Mouse (Mus musculus): ENCODE results near the gene Mrpl14. TPM values are rescaled to one million over a fixed set of nuclear protein-coding genes. Genes with fewer than 3 reads are reported as not detected.
A peak's percentile ranks its signal among the peaks of the same experiment; 100 is the strongest.

The Mrpl14 gene
- polyA plus RNA-seq, 1 experiment from 2014 or later, result 113 TPM

DNA sequence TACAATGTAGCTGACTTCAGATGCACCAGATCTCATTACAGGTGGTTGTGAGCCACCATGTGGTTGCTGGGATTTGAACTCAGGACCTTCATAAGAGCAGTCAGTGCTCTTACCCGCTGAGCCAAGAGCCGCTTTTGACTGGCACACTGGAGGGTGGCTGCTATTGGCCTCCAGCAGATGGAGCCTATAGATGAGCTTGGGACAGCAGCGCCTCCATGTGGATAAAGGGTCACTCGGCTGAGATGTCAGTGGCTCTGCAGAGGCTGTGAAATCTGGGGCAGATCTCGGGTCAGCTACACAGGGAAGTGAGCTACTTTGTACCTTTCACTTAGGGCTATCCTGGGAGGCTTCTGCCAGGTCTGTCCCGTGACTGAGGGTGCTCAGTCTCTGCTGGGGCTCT, 30.3 kb upstream of the Mrpl14 start:
- no peaks in the 10 kb centered on the region for H3K36me3 ChIP-seq (replicated peaks; ENCODE audit: insufficient read depth, low read length)
- TF ChIP-seq CTCF (IDR thresholded peaks at IDR 0.05; ENCODE audit: low read depth) (peak; percentile 69), EP300 (IDR thresholded peaks at IDR 0.05; ENCODE audit: low read depth) (no peak)
- peak; percentile 48; the same call in 1 of the 2 replicates for ATAC-seq
- no peak overlapping the region for H3K27ac ChIP-seq (ENCODE audit: low read depth)
- 21% methylated on average over 6 of the region's 6 CpGs for WGBS (ENCODE audit: insufficient replicate concordance)
- no peaks in the 10 kb centered on the region for H3K9me3 ChIP-seq (ENCODE audit: low read length)
- H3K4me3 ChIP-seq (ENCODE audit: low read depth, low read length), result no peak overlapping the region
- no peaks in the 10 kb centered on the region for H3K4me1 ChIP-seq (ENCODE audit: insufficient read depth)
- no peak overlapping the region for H3K9ac ChIP-seq (replicated peaks)
- H3K27me3 ChIP-seq (ENCODE audit: insufficient read depth, low read length), result no peaks in the 10 kb centered on the region
- DNase-seq, result peak; percentile 52
- H3K4me2 ChIP-seq (ENCODE audit: low read depth, low read length), result no peak overlapping the region

DNA sequence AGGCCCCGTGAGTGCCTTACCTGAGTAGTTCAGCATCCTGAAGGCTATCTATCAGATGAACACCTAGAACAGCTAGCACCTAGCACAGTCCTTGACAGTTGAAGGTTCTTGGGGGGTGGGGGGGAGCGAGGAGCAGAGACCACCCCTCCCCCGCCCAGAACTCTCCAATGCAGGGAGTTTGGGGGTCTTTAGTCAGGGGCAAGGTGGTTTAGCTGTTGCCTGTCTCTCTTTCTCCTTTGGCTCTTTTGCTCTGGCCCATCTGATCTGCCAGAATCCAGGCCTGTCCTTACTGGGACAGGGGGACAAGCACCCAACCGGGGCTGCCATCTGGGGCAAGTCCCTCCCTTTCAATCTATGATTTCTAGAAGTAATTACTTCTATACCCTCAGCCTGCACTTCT, 26.9 kb upstream of the Mrpl14 start, which contains the start of gene Capn11:
Capn11 (minus strand) TSS at position 101 of the 400 bp plus-strand sequence.
- Histone ChIP-seq H3K9ac (replicated peaks) (no peak within 1 kb of the TSS), H3K4me2 (ENCODE audit: low read depth, low read length) (no peak within 1 kb of the TSS), H3K4me1 (ENCODE audit: insufficient read depth) (no peaks in the 10 kb centered on the region), H3K27ac (ENCODE audit: low read depth) (no peak within 1 kb of the TSS), H3K4me3 (ENCODE audit: low read depth, low read length) (no peak within 1 kb of the TSS), H3K9me3 (ENCODE audit: low read length) (no peaks in the 10 kb centered on the region), H3K27me3 (ENCODE audit: insufficient read depth, low read length) (no peaks in the 10 kb centered on the region), H3K36me3 (replicated peaks; ENCODE audit: insufficient read depth, low read length) (0 out of 2 replicates have a peak, but pooled peaks cover 3% of the 10 kb centered on the region)
- no peak for ATAC-seq
- WGBS (ENCODE audit: insufficient replicate concordance), result 71% methylated on average over 4 of the region's 4 CpGs
- TF ChIP-seq EP300 (IDR thresholded peaks at IDR 0.05; ENCODE audit: low read depth) (no peak), CTCF (IDR thresholded peaks at IDR 0.05; ENCODE audit: low read depth) (no peak)
- no peak for DNase-seq

DNA sequence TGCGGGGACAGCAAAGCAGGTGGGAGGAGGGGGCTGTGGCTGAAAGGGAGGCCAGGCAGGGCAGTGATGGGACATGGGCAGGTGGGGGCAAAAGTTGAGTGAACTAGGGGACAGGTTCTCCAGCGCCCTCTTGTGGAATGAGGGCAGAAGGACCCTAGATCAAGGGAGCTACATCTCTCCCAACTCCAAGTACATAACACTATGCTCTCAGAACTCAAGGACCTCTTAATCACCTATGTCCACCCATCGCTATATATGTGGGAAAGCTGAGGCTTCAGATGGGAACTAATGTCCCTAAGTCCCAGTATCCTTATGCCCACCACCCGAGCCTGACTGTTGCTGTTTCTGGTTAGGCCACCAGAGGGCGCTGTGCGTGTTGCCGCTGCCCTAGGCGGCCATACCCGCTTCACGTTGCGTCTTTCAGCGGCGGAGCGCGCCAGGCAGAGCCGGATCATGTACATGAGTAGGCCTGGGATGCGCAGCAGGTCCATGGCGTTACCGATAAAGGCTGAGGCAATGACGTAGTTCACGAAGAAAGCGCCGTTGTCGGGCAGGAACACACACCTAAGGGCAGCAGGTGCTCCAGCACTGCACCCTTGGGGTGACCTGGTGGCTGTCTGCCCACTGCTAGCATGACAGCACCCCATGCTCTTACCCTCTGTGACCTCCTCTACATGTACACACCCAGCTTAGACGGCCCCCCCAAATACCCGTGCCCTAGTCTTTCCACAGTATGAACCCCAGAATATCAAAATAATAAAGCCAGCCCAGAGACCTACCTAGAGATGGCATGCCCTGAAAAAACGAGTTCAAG, 22.8 kb upstream of the Mrpl14 start:
- ATAC-seq, result peak; percentile 67

DNA sequence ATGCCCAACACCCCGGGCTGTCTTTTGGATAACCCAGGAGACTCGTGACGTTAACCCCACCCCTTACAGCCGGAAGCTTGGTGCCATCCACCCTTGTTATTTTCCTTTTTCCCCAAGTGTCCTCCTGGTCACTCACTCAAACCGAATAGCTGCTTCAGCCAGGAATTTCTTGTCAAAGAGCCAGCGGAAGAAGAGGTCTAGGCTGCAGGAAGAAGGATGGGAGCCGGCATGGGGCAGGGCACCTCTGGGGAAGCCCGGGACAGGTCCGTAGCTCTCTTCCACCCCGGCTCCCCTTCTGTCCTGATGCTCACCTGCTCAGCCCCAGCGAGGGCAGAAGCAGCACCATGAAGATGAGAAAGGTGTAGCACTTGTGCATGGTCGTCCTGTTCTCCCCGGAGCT, 21.5 kb upstream of the Mrpl14 start:
- Histone ChIP-seq H3K4me1 (ENCODE audit: insufficient read depth) (no peaks in the 10 kb centered on the region), H3K9ac (replicated peaks) (no peak overlapping the region), H3K36me3 (replicated peaks; ENCODE audit: insufficient read depth, low read length) (0 out of 2 replicates have a peak, but pooled peaks cover 5% of the 10 kb centered on the region), H3K4me3 (ENCODE audit: low read depth, low read length) (no peak overlapping the region), H3K9me3 (ENCODE audit: low read length) (no peaks in the 10 kb centered on the region), H3K27ac (ENCODE audit: low read depth) (no peak overlapping the region), H3K4me2 (ENCODE audit: low read depth, low read length) (no peak overlapping the region), H3K27me3 (ENCODE audit: insufficient read depth, low read length) (no peaks in the 10 kb centered on the region)
- no peak for TF ChIP-seq CTCF (IDR thresholded peaks at IDR 0.05; ENCODE audit: low read depth)
- no peak for TF ChIP-seq EP300 (IDR thresholded peaks at IDR 0.05; ENCODE audit: low read depth)
- no peak for ATAC-seq
- no peak for DNase-seq
- 86% methylated on average over 13 of the region's 13 CpGs for WGBS (ENCODE audit: insufficient replicate concordance)

More for the DNA sequence above, 22.8 kb upstream of the Mrpl14 start:
- 28% methylated on average over 27 of the region's 27 CpGs for WGBS (ENCODE audit: insufficient replicate concordance)
- no peaks in the 10 kb centered on the region for H3K27me3 ChIP-seq (ENCODE audit: insufficient read depth, low read length)
- H3K9me3 ChIP-seq (ENCODE audit: low read length), result no peaks in the 10 kb centered on the region
- DNase-seq, result peak; percentile 85
- H3K4me3 ChIP-seq (ENCODE audit: low read depth, low read length), result no peak overlapping the region
- no peak overlapping the region for H3K9ac ChIP-seq (replicated peaks)
- no peaks in the 10 kb centered on the region for H3K4me1 ChIP-seq (ENCODE audit: insufficient read depth)
- peak; percentile 97 for TF ChIP-seq CTCF (IDR thresholded peaks at IDR 0.05; ENCODE audit: low read depth)
- no peak for TF ChIP-seq EP300 (IDR thresholded peaks at IDR 0.05; ENCODE audit: low read depth)
- no peak overlapping the region for H3K27ac ChIP-seq (ENCODE audit: low read depth)
- 0 out of 2 replicates have a peak, but pooled peaks cover 5% of the 10 kb centered on the region for H3K36me3 ChIP-seq (replicated peaks; ENCODE audit: insufficient read depth, low read length)
- peak overlapping the region; percentile 23; the same call in 1 of the 2 replicates for H3K4me2 ChIP-seq (ENCODE audit: low read depth, low read length)

DNA sequence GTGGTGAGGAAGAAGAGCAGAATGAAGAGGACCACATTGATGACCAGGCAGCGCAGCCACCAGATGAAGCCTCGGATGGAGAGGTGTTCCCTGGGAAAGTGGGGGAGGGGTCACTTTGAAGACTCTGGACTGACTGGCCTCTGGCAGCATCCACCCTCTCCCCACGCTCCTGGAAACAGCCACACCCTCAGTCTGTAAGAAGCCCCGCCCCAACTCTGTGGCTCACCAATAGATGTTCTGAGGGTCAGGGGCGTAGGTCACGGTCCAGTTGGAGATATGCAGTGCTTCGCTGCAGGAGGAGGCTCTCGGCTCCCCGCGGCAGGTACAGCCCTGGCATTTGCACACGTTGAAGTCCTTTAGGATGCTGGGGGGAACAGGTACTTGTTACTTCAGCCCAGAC, 20.0 kb upstream of the Mrpl14 start:
- TF ChIP-seq EP300 (IDR thresholded peaks at IDR 0.05; ENCODE audit: low read depth), result no peak
- no peak for TF ChIP-seq CTCF (IDR thresholded peaks at IDR 0.05; ENCODE audit: low read depth)
- H3K9me3 ChIP-seq (ENCODE audit: low read length), result no peaks in the 10 kb centered on the region
- no peak overlapping the region for H3K4me3 ChIP-seq (ENCODE audit: low read depth, low read length)
- DNase-seq, result no peak
- peaks cover 9% of the 10 kb centered on the region; the same call in 1 of the 2 replicates for H3K36me3 ChIP-seq (replicated peaks; ENCODE audit: insufficient read depth, low read length)
- H3K27ac ChIP-seq (ENCODE audit: low read depth), result no peak overlapping the region
- no peaks in the 10 kb centered on the region for H3K4me1 ChIP-seq (ENCODE audit: insufficient read depth)
- 71% methylated on average over 11 of the region's 11 CpGs for WGBS (ENCODE audit: insufficient replicate concordance)
- no peak overlapping the region for H3K9ac ChIP-seq (replicated peaks)
- no peak overlapping the region for H3K4me2 ChIP-seq (ENCODE audit: low read depth, low read length)
- H3K27me3 ChIP-seq (ENCODE audit: insufficient read depth, low read length), result no peaks in the 10 kb centered on the region
- no peak for ATAC-seq

DNA sequence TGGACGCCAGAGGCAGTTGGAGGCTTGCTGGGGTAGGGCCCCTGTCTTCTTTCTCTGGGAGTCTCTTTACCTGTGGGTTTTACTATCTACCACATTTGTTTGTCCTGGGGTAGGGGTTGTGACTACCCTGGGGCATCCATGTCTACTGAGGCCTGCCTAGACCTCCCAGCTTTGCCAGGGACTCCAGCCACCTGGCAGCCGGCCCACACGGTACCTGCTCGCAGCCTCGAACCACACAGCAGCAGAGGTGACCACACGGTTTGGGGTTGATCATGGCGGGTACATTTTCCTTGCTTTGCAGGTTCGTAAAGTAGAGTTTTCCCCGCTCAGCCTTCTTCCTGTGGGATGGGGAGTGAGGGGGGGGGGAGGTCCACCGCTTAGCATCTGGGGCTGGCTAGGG, 18.6 kb upstream of the Mrpl14 start:
- no peak overlapping the region for H3K4me3 ChIP-seq (ENCODE audit: low read depth, low read length)
- TF ChIP-seq EP300 (IDR thresholded peaks at IDR 0.05; ENCODE audit: low read depth), result no peak
- TF ChIP-seq CTCF (IDR thresholded peaks at IDR 0.05; ENCODE audit: low read depth), result no peak
- no peak overlapping the region for H3K27ac ChIP-seq (ENCODE audit: low read depth)
- no peaks in the 10 kb centered on the region for H3K4me1 ChIP-seq (ENCODE audit: insufficient read depth)
- ATAC-seq (no peak), DNase-seq (no peak)
- H3K27me3 ChIP-seq (ENCODE audit: insufficient read depth, low read length), result no peaks in the 10 kb centered on the region
- H3K36me3 ChIP-seq (replicated peaks; ENCODE audit: insufficient read depth, low read length), result peaks cover 5% of the 10 kb centered on the region; the same call in 1 of the 2 replicates
- no peak overlapping the region for H3K9ac ChIP-seq (replicated peaks)
- WGBS (ENCODE audit: insufficient replicate concordance), result 74% methylated on average over 10 of the region's 10 CpGs
- H3K4me2 ChIP-seq (ENCODE audit: low read depth, low read length), result no peak overlapping the region
- H3K9me3 ChIP-seq (ENCODE audit: low read length), result no peaks in the 10 kb centered on the region
